Mouse (Mus musculus): ENCODE data around the gene Nfe2l2.

DNA sequence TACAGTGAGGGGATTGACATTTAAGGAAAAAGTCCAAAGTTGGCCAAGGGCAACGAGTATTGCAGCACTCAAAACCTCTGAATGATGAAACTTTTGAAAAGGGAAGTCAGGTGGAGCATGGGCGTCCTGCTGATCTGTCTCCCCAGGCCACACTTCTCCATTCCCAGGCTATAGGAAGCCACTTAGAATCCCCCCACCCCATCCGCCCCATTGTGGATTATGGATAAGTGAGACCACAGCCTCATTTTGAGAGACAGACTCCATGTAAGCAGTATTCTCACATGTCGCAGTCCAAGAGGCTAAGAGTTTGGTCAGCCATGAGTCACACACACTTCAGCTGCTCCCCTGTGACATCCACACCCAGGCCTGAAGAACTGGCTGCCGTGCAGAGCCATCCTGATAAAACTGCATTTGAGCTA, 26.8 kb upstream of the Nfe2l2 start:
- TF ChIP-seq CTCF (IDR thresholded peaks at IDR 0.05; ENCODE audit: extremely low read depth, insufficient read depth, low read length) (no peak), POLR2A (IDR thresholded peaks at IDR 0.05; ENCODE audit: extremely low read depth, insufficient read depth, low read length) (no peak)
